Mouse (Mus musculus): ENCODE measurements around the gene Naglu. TPM values are rescaled to one million over a fixed set of nuclear protein-coding genes. Genes with fewer than 3 reads are reported as not detected.

Gene Naglu
- 7.9 and 8.1 TPM in 2 replicates for polyA plus RNA-seq (2015; fragmentation: Nextera tagmentation; extraction: Ambion mirVana)

DNA sequence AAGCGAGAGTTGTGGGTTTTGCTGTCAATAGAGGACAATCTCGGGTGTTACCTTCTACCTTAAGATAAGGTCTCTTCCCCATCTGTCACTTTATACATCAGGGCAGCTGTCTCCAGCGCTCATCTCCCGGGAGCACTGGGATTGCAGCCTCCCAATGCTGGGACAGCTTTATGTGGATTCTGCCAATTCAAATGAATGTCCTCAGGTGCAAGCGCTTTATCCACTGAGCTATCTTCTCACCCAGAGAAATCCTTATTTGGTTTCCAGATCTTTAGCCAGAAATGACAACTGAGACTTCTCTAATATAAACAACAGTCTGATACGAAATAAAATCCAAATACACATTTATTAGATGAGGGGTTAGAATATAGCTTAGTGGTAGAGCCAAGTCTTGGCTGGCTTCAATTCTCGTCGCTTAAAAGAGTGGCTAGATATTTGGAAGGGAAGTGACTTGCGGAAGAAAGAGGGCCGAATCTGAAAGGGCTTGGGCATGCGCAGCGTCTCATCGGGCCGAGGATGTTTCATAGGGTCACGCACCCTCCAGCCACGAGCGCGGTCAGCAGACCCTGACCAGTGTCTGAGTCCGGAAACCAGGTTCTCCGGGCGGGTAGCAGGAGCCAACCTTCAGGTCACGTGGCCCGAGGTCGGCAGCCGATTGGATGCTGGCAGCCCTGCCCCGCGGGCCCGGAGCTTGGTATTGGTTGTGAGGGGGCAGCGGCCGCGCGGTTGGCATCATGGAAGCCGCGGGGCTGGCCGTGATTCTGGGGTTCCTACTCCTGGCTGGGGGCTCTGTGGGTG, at the start of gene Naglu:
Gene Naglu, plus strand, starts transcription at position 622 of the 798 bp plus-strand sequence.
- no peaks in the 10 kb centered on the region for H3K36me3 ChIP-seq
- H3K4me1 ChIP-seq: peaks cover 28% of the 10 kb centered on the region
- WGBS: 5% methylated on average over 35 of the region's 35 CpGs
- peak; percentile 86 for ATAC-seq (replicated peaks)
- peak within 1 kb of the TSS; percentile 85 for H3K9ac ChIP-seq (replicated peaks)
- H3K9me3 ChIP-seq: no peaks in the 10 kb centered on the region
- peak within 1 kb of the TSS; percentile 77 for H3K4me3 ChIP-seq
- H3K27ac ChIP-seq (replicated peaks): peak within 1 kb of the TSS; percentile 64
- peak within 1 kb of the TSS; percentile 91 for H3K4me2 ChIP-seq (replicated peaks)
- no peaks in the 10 kb centered on the region for H3K27me3 ChIP-seq

DNA sequence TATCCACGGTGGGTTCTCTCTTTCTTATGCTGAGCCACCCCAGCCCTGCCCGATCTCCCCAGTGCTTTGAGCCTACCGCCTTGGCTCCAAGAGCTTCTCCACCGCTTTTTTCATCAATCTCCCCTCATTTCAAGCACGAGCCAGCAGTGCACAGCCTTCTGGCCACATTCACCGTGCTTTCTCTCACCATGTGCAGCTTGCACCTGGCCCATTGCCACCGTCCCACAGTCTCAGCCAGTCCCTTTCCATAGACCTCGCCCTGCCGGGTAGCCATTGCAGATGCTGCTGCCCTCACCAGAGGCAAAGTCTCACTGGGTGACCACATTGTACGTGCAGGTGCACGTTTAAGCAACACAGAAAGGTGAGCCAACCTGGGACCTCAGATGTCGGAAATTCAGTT, 46.4 kb upstream of the Naglu start:
- Histone ChIP-seq H3K27me3 (no peaks in the 10 kb centered on the region), H3K9ac (replicated peaks) (no peak overlapping the region), H3K36me3 (peaks cover 81% of the 10 kb centered on the region), H3K27ac (replicated peaks) (peak overlapping the region; percentile 77), H3K4me3 (no peak overlapping the region), H3K9me3 (no peaks in the 10 kb centered on the region), H3K4me2 (replicated peaks) (no peak overlapping the region), H3K4me1 (peaks cover 17% of the 10 kb centered on the region)
- no peak for ATAC-seq (replicated peaks)
- WGBS: 62% methylated on average over 12 of the region's 12 CpGs

DNA sequence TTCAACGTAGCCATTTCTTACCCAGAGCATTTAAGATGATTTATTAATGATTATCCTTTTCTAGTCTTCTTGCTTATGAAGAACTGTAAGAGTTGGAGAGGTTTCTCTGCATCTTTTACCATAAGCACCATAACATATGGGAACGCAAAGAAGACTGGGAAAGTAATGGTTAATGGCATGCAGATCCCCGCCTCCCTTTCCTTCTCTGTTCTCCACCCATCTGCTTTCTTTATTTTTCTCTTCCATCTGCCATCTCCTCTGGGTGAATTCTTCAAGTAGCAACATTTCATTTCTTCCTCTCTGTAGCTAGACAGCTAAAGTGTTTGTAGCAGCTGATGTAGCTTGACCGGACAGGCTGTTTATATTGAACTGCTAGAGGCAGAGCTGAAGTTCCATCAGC, 45.8 kb upstream of the Naglu start:
- peak overlapping the region; percentile 77 for H3K27ac ChIP-seq (replicated peaks)
- ATAC-seq (replicated peaks): no peak
- H3K9me3 ChIP-seq: no peaks in the 10 kb centered on the region
- H3K27me3 ChIP-seq: no peaks in the 10 kb centered on the region
- no peak overlapping the region for H3K9ac ChIP-seq (replicated peaks)
- no peak overlapping the region for H3K4me3 ChIP-seq
- H3K4me2 ChIP-seq (replicated peaks): no peak overlapping the region
- WGBS: 82% methylated on average over 4 of the region's 4 CpGs
- H3K4me1 ChIP-seq: peaks cover 17% of the 10 kb centered on the region
- peaks cover 82% of the 10 kb centered on the region for H3K36me3 ChIP-seq

DNA sequence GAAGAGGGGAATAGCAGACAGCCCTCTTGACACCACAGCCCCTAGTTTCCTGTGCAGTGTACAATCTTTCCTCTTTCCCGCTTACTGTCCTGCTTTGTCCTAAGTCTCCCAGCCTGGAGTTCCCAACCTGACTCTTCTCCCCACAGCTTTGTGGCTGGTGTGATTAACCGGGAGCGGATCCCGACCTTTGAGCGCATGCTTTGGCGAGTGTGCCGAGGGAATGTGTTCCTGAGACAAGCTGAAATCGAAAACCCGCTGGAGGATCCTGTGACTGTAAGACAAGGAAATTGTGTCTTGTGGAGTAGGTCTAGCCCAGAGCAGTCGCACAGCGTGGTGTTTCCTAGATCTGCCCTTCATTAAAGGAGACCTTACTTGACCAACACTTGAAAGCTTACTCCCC, 42.7 kb upstream of the Naglu start:
- ATAC-seq (replicated peaks): no peak

DNA sequence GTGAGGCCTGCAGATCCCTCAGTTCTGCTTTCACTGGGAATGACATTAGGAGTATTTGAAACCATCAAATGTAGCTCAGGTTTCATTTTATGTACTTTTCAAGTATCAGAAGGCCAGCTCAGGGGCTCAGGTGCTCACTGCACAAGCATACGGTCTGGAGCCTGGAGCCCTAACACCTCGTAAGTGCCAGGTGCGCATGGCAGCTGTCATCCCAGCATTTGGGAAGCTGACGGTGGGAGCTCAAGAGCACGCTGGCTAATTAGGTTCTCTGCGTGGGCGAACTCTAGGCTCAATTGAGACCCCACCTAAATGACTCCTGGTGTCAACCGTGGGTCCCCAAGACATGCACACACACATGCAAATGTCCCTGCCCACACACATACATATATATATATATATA, 40.5 kb upstream of the Naglu start:
- no peak overlapping the region for H3K9ac ChIP-seq (replicated peaks)
- no peak overlapping the region for H3K27ac ChIP-seq (replicated peaks)
- no peak for ATAC-seq (replicated peaks)
- H3K4me3 ChIP-seq: no peak overlapping the region
- no peak overlapping the region for H3K4me2 ChIP-seq (replicated peaks)
- 74% methylated on average over 8 of the region's 8 CpGs for WGBS
- H3K27me3 ChIP-seq: no peaks in the 10 kb centered on the region
- peaks cover 79% of the 10 kb centered on the region for H3K36me3 ChIP-seq
- no peaks in the 10 kb centered on the region for H3K9me3 ChIP-seq
- H3K4me1 ChIP-seq: peaks cover 2% of the 10 kb centered on the region; the same call in 1 of the 2 replicates

More for the DNA sequence above, 42.7 kb upstream of the Naglu start:
- peaks cover 17% of the 10 kb centered on the region for H3K4me1 ChIP-seq
- peaks cover 79% of the 10 kb centered on the region for H3K36me3 ChIP-seq
- H3K27me3 ChIP-seq: no peaks in the 10 kb centered on the region
- H3K9me3 ChIP-seq: no peaks in the 10 kb centered on the region
- 93% methylated on average over 11 of the region's 11 CpGs for WGBS
- no peak overlapping the region for H3K4me3 ChIP-seq
- H3K27ac ChIP-seq (replicated peaks): no peak overlapping the region
- H3K9ac ChIP-seq (replicated peaks): no peak overlapping the region
- H3K4me2 ChIP-seq (replicated peaks): no peak overlapping the region

DNA sequence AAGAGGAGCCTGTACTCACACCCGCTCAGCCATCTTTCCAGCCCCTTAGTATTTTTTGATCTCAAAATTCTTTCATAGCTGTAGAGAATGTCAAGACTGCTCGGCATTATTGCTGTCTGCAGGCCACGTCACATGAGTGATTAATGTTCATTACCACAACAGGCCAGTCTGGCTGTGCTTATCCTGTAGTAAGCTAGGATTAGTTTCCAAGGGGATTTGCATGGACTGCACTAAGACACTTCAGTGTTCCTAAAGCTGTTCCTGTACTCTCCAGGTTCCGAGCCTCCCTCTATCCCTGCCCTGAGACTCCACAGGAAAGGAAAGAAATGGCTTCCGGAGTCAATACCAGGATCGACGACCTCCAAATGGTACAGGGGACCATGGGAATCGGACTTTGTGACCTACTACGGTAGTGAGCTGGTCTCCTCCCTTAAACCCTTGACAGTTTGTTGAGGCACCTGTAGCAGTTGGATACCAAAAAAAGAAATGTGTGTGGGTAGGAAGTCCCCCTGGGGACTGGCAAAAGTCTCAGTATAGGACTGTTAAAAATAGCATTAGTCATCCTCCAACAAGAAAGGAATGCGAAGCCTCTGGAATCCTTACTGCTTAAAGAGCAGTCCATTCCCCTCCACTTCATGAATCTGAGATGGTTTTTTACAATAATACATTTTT, 39.5 kb upstream of the Naglu start:
- H3K4me2 ChIP-seq (replicated peaks): no peak overlapping the region

DNA sequence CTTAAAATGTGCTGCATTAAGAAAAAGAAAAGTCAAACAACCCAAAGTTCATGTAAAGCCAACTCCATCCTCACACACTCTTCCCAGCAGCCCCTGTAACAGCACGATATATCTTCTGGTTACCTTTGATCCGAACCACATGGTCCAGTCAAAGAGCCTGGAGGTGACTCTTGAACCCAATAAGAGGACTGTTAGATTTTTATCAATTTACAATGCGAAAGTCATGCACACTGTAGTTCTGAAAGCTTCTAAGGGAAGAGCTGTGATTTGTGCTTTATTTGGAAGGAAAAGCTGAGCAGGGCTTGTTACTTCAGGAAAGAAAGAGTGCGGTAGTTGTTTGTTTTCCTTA, 39.0 kb upstream of the Naglu start:
- WGBS: 96% methylated on average over 4 of the region's 4 CpGs
- no peak overlapping the region for H3K4me3 ChIP-seq
- no peak overlapping the region for H3K27ac ChIP-seq (replicated peaks)
- H3K27me3 ChIP-seq: no peaks in the 10 kb centered on the region
- H3K9ac ChIP-seq (replicated peaks): no peak overlapping the region
- no peak for ATAC-seq (replicated peaks)
- no peaks in the 10 kb centered on the region for H3K4me1 ChIP-seq
- no peaks in the 10 kb centered on the region for H3K9me3 ChIP-seq
- peaks cover 75% of the 10 kb centered on the region for H3K36me3 ChIP-seq
- H3K4me2 ChIP-seq (replicated peaks): no peak overlapping the region

More for the DNA sequence above, 39.5 kb upstream of the Naglu start:
- Histone ChIP-seq H3K27me3 (no peaks in the 10 kb centered on the region), H3K27ac (replicated peaks) (no peak overlapping the region), H3K9me3 (no peaks in the 10 kb centered on the region), H3K4me1 (no peaks in the 10 kb centered on the region), H3K4me3 (no peak overlapping the region), H3K9ac (replicated peaks) (no peak overlapping the region), H3K36me3 (peaks cover 79% of the 10 kb centered on the region)
- 93% methylated on average over 10 of the region's 10 CpGs for WGBS
- no peak for ATAC-seq (replicated peaks)

DNA sequence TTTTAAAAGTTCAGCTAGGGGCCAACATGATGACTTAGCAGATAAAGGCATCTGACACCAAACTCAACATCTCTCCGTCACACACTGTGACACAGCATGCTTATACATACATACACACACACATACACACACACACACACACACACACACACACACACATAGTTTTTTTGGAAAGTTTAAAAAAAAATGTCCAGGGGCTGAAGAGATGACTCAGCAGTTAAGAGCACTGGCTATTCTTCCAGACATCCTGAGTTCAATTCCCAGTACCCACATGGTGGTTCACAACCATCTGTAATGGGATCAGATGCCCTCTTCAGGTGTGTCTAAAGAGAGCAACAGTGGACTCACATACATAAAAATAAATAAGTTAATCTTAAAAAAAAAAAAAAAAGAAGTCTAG, 38.3 kb upstream of the Naglu start:
- peaks cover 80% of the 10 kb centered on the region for H3K36me3 ChIP-seq
- no peaks in the 10 kb centered on the region for H3K9me3 ChIP-seq
- no peak overlapping the region for H3K4me3 ChIP-seq
- no peaks in the 10 kb centered on the region for H3K27me3 ChIP-seq
- H3K4me1 ChIP-seq: no peaks in the 10 kb centered on the region
- no peak overlapping the region for H3K9ac ChIP-seq (replicated peaks)
- H3K27ac ChIP-seq (replicated peaks): no peak overlapping the region
- WGBS: 100% methylated on average over 1 of the region's 1 CpGs
- no peak overlapping the region for H3K4me2 ChIP-seq (replicated peaks)
- no peak for ATAC-seq (replicated peaks)

DNA sequence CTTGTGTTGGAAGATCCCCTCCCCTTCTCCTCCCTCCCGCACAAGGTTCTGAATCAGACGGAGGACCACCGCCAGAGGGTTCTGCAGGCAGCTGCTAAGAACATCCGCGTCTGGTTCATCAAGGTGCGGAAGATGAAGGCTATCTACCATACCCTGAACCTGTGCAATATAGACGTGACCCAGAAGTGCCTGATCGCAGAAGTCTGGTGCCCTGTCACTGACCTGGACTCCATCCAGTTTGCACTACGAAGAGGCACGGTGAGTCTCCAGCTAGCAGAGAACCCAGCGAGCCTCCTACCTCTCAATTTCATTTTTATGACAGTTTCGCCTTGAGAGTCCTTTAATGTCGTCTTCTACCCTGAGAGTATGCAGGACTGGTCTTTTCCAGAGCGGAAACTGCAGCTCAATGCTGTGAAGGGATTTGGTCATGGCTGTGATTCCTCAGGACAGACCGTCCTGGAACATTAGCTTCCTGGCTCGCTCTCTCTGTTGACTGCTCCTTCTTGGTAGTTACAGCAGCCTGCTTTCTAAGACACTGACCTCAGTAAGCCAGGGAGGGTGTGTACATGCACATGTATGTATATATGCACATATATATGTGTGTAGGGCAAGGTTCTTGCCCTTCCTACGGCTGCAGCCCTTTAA, 35.8 kb upstream of the Naglu start:
- H3K9me3 ChIP-seq: no peaks in the 10 kb centered on the region
- no peak overlapping the region for H3K4me3 ChIP-seq
- ATAC-seq (replicated peaks): no peak
- no peak overlapping the region for H3K27ac ChIP-seq (replicated peaks)
- H3K4me2 ChIP-seq (replicated peaks): no peak overlapping the region
- H3K27me3 ChIP-seq: no peaks in the 10 kb centered on the region
- WGBS: 94% methylated on average over 17 of the region's 17 CpGs
- no peaks in the 10 kb centered on the region for H3K4me1 ChIP-seq
- H3K9ac ChIP-seq (replicated peaks): no peak overlapping the region
- H3K36me3 ChIP-seq: peaks cover 82% of the 10 kb centered on the region

DNA sequence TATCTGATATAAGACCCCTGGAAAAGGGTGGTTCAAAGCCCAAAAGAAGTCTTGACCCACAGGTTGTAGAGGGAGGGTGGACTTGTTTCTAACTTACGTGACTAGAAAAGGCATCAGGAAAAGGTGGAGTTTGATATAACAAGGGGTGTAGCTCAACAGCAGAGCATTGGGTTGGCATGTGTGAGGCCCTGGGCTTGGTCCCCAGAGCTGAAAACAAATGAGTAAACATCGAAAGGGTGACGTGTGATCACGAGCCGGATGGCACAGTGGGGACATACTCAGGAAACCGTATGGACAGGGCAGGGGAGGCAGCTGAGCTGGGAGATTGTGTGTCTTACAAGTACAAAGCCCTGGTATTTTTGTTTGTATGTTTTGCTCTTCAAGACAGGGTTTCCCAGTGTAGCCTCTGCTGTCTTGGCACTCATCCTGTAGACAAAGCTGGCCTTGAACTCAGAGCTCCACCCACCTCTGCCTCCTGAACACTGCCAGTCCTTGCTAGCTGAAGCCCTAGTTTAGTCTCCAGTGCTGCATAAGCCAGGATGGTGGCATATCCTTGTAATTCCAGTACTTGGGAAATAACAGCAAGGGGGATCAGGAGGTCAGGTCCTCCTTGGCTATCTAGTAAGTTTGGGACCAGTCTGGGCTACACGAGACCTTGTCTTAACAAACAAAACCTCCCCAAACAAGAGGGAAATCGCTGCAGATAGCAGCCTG, 35.0 kb upstream of the Naglu start:
- Histone ChIP-seq H3K4me1 (no peaks in the 10 kb centered on the region), H3K4me3 (no peak overlapping the region), H3K36me3 (peaks cover 84% of the 10 kb centered on the region), H3K9ac (replicated peaks) (no peak overlapping the region), H3K27ac (replicated peaks) (no peak overlapping the region), H3K27me3 (no peaks in the 10 kb centered on the region), H3K4me2 (replicated peaks) (no peak overlapping the region), H3K9me3 (no peaks in the 10 kb centered on the region)
- ATAC-seq (replicated peaks): no peak
- WGBS: 95% methylated on average over 8 of the region's 8 CpGs

DNA sequence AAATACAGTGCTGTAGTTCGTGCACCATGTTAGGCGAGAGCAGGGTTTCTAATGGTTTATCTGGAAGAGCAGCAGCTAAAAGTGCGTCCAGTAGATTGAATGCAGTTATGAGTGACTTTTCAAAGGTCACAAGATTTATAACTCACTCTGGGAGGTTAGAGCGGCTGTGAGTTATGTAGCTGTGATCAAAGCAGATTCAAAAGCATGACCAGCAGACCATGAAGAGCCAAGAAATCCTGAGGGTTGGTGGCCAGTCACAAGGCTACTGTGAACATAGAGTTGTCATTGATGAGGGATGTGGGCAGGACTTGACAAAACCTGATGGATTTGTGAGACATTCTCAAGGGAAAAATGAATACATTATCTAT, 34.5 kb upstream of the Naglu start:
- WGBS: 92% methylated on average over 4 of the region's 4 CpGs
- no peak overlapping the region for H3K27ac ChIP-seq (replicated peaks)
- ATAC-seq (replicated peaks): no peak
- H3K4me3 ChIP-seq: no peak overlapping the region
- no peak overlapping the region for H3K9ac ChIP-seq (replicated peaks)
- H3K9me3 ChIP-seq: no peaks in the 10 kb centered on the region
- H3K27me3 ChIP-seq: no peaks in the 10 kb centered on the region
- no peaks in the 10 kb centered on the region for H3K4me1 ChIP-seq
- peaks cover 84% of the 10 kb centered on the region for H3K36me3 ChIP-seq
- no peak overlapping the region for H3K4me2 ChIP-seq (replicated peaks)

DNA sequence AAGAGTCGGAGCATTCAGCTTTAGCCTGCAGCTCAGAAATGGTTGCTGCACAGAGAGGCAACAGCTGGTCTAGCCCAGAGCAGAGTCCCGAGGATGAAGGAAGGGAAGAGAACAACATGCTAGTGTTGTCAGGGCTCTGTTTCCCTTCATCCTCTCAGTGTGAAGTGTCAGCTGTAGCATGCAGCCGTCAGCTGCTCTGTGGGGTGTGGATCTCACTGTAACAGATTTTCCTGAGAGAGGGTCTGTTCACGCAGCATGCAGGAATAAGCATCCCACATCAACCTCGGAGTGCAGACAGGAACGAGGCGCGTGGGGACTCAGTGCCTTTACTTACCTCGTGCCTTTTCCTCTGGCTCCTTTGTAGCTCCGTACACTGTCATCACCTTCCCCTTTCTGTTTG, 32.0 kb upstream of the Naglu start:
- no peaks in the 10 kb centered on the region for H3K27me3 ChIP-seq
- no peaks in the 10 kb centered on the region for H3K4me1 ChIP-seq
- ATAC-seq (replicated peaks): no peak
- no peak overlapping the region for H3K27ac ChIP-seq (replicated peaks)
- H3K36me3 ChIP-seq: peaks cover 86% of the 10 kb centered on the region
- no peak overlapping the region for H3K9ac ChIP-seq (replicated peaks)
- no peak overlapping the region for H3K4me3 ChIP-seq
- no peaks in the 10 kb centered on the region for H3K9me3 ChIP-seq
- H3K4me2 ChIP-seq (replicated peaks): no peak overlapping the region
- 85% methylated on average over 10 of the region's 10 CpGs for WGBS

Data from forebrain, embryonic 15.5 days (tissue).